Mouse (Mus musculus): ENCODE results near the gene Mapk3.

DNA sequence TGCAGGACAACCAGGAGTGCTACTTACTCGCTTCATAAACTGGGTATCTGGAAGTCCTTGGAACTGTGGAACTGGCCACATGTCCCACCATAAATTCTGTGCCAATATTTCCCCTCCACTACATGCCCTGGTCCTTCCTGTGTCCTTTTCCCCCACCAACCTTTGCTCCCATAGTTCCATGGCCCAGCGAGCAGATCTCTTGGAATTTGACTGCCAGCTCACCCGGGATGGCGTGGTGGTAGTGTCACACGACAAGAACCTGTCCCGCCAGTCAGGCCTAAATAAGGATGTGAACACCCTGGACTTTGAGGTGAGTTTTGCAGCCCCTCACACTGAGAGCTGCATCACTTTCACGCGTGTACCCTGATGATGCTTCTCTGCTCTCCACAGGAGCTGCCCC lies 7.6 kb downstream of the Mapk3 start:
- no peak for TF ChIP-seq POLR2A (IDR thresholded peaks at IDR 0.05; ENCODE audit: control insufficient read depth, low read depth, low read length)
- TF ChIP-seq CTCF (IDR thresholded peaks at IDR 0.05; ENCODE audit: control insufficient read depth, insufficient read depth, insufficient replicate concordance, low read depth, low read length), result no peak

All from testis, adult 2 months (tissue).